Mouse (Mus musculus): ENCODE measurements at regions not wholly inside any gene's neighbourhood (a gene's known extent, or its start where the extent isn't known, plus 50 kb on each side); places are given as distances from the start of the nearest gene placed in this dataset.

- TF ChIP-seq ZNF384 (IDR thresholded peaks at IDR 0.05; ENCODE audit: low read depth, low read length), result no peak
- TF ChIP-seq MAFK (IDR thresholded peaks at IDR 0.05; ENCODE audit: insufficient read depth, low read depth, low read length), result no peak
- TF ChIP-seq ZC3H11A (IDR thresholded peaks at IDR 0.05; ENCODE audit: borderline replicate concordance, low read depth, low read length), result no peak
- TF ChIP-seq HCFC1 (IDR thresholded peaks at IDR 0.05; ENCODE audit: borderline replicate concordance, insufficient read depth, low read length), result no peak
- TF ChIP-seq CHD2 (IDR thresholded peaks at IDR 0.05; ENCODE audit: low read depth, low read length), result no peak
Observed at GRCm38 (mm10) chr14:120848083-120848951, 62.7 kb upstream of the Ipo5 start.
